Mouse (Mus musculus): Measurements from ENCODE around the gene Pygo1.

Pygo1 gene

GRCm38 (mm10) chr9:72925021-72925934, at the start of gene Pygo1:
Gene Pygo1 (plus strand): TSS chr9:72925645.
- DNase-seq = peak; percentile 69 to 74

- DNase-seq = no peak
These were observed 49.6 kb upstream of the Pygo1 start for GRCm38 (mm10) chr9:72875878-72876277.

- no peak for DNase-seq
These were observed 47.5 kb upstream of the Pygo1 start for GRCm38 (mm10) chr9:72877905-72878304.

- DNase-seq = no peak
These were observed 46.8 kb upstream of the Pygo1 start for GRCm38 (mm10) chr9:72878656-72879055.

- no peak for DNase-seq
These were observed 45.8 kb upstream of the Pygo1 start for GRCm38 (mm10) chr9:72879601-72880000.

DNA sequence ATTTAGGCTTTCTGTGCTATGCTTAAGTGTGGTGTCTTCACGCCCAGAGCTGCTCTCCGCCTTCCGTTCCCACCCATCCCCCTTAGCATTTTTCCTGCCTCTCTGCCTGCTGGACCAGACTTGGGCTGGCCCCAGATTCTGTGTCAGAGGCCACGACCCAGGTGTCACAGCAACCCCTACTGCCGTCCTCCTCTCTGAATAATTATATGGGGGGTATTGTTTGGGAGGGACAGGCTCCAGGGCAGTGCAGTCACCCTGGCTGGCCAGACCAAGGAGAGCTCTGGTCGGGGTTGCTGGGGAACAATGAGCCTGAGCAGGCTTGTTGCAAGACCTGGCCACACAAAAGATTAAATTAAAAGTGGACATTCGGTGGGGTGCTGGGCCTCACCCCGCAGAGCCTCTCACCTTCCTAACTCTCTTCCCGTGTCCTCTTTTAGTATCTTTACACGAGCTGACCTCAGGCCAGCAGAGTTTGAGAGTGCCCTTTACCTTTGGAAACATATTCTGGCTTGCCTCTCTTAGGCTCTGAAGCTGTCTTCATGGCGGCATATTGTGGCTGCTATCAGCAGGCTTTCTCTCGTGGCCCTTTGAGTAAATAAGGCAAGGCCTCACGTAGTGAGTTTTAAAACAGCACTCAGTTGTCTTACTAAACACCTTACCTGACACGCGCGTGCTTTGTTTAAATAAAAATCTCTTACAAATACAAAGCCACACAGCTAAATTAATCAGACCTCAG, 45.1 kb upstream of the Pygo1 start:
- peak; percentile 22 to 32 for DNase-seq

DNA sequence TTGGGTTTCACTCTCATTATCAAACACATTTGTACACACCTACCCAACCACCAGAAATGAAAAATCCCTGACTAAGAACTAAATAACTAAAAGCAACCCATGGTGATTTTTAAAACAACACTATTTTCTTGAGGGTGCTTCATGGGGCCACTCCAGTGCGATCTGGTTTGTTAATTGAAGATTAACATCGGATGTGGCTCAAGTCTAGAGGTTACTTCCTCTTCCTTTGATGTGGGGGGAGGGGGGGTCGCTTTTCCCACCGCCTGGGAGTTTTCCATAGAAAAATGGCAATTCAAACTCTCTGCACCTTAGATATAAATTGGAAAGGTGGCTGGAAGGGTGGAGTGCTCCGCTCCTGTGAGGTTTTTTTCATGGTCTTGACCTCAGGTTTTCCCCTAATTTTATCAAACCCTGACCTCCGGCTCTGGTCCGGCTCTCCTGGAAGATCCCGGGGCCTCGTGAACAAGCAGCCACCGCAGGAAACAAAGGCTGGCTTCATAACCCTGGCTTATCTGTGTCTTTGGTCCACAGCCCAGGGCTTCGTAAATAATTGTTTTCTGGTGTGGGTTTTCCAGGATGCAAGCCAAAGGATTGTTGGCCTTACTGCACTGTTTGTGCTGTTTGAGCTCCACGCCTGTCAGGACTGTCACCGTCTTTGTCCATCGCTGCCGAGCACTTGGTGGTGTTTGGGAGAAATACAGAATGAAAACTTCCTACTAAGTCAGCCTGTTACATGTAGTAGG, 44.2 kb upstream of the Pygo1 start:
- DNase-seq = peak; percentile 77 to 78

DNA sequence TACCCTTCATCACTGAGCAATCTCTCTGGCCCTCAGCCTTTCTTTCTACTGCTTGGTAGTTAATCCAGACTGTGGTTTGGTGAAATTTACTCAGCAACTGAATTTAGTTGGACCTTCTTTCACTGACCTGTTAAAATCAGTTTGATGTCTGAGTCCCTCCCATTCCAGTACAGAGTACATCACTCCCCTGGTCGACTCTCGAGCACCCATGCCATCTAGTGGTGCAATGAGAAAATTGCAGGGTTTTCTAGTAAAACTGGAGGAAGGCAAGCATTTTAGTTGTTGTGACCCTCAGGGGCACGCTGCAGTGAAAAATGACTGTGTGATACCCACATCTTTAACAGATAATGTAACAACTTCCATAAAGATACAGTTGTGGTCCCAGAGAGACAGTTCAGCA, 41.5 kb upstream of the Pygo1 start:
- DNase-seq = peak; percentile 73 to 79

DNA sequence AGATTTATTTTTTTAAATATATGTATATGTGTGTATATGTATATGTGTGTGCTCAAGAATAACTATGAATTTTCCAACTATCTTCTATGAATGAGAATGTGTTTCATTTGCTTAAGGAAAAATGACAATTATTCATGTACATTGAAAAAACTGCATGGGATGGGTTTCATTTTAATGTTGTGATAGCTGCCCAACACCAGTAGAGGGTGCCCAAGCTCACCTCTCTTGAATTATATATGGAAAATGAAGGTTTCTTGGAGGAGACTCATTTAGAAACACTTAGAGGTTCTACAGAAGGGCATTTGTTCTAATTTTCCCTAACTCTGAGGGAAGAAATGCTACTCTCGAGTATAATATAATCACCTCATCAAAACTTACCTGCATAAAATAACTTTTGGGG, 35.7 kb upstream of the Pygo1 start:
- peak; percentile 39 to 49 for DNase-seq

- DNase-seq = no peak
These were observed 34.9 kb upstream of the Pygo1 start for GRCm38 (mm10) chr9:72890499-72891085.

DNA sequence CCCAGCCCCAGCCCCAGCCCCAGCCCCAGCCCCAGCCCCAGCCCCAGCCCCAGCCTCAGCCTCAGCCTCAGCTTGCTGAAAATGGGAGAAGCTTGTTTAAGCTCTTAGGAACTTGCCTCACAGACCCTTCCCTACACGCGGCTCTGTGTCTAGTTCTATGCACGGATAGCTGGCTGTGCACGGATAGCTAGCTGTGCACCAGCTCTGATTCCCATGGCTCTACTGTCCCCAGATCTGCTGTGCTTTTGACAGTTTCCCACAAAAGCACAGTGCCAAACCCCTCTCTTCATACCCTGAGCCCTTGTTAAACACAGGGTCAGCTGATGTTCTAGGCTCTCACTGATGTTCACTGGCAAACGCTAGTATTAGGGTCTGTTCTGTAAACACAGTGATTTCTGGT, 32.7 kb upstream of the Pygo1 start:
- DNase-seq = peak; percentile 27 to 55

DNA sequence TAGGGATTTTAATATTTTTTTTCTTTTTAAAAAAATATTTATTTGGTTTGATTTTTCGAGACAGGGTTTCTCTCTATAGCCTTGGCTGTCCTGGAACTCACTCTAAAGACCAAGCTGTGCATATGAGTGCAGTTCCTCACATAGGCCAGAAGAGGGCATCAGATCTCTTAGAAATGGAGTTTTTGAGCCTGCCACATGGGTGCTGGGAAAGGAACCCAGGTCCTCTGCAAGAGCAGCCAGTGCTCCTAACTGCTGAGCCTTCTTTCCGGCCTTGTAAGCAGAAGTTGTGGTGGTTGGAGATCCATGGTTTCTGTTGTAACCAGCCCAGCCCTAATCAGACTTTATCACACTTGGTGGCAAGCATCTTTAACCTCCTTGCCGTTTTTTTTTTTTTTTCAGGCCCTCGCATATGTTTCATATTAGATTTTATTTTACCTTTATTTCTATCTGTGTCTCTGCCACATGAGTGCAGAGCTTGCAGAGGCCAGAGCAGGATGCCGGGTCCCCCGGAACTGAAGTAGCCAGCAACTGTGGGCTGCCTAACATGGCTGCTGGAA, 30.6 kb upstream of the Pygo1 start:
- DNase-seq = no peak

DNA sequence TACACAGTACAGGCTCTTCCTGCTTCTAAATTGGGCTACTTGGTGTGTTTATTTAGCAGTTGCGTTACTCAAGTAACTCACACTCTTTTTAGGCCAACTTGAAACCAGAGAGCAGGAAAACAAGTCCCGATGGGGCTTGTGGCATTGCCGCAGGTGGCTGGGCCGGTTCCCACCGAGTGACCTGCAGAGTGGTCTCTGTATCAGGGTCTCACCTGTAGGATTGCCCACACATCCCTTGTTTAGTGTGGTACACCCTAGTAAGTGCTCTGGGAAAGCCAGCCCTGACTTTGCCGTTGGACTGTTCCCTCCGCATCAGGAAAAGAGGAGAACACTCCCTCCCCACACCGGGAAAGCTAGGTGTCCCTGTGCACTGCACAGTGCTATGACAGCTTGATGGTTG, 23.4 kb upstream of the Pygo1 start:
- DNase-seq = no peak

GRCm38 (mm10) chr9:72902611-72903010, 22.8 kb upstream of the Pygo1 start:
- DNase-seq = no peak

DNA sequence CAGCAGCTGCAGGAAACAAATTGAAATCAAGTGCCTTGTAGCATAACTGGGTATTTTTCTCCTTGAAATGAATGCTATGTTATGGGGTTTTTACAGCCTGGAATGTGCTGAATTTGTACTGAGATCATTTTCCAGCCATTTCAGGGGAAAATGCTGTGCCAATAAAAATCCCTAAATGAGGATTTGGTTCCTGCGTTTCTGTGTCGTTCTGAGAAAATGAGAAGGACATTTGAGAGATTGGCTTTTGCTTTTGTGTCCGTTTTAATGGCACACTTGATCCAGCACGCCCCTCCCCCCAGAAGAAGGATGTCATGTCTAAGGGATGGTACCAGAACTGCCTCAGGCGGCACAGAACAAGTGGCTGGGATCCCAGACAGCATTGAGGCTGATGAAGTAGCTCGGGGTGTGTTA, 18.7 kb upstream of the Pygo1 start:
- peak; percentile 20 to 34 for DNase-seq

DNA sequence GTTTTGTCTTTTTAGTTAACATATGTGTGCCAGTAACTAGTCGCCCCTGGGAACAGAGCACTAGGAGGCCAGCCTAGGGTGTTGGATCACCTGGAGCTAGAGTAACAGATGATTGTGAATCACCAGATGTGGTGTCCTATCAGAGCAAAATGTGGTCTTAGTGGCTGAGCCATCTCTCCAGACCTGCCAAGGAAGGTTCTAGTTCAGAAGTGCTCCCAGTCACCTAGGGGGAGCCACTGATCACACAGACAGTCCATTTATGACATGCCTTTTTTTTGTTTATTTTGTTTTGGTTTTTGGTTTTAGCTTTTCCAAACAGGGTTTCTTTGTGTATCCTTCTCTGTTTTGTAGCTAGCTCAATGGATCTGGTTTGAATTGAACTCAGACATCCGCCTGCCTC, 14.1 kb upstream of the Pygo1 start:
- DNase-seq = no peak

GRCm38 (mm10) chr9:72913551-72913950, 11.9 kb upstream of the Pygo1 start:
- no peak for DNase-seq

- DNase-seq = no peak
These were observed 9.7 kb upstream of the Pygo1 start for GRCm38 (mm10) chr9:72915728-72916127.

DNA sequence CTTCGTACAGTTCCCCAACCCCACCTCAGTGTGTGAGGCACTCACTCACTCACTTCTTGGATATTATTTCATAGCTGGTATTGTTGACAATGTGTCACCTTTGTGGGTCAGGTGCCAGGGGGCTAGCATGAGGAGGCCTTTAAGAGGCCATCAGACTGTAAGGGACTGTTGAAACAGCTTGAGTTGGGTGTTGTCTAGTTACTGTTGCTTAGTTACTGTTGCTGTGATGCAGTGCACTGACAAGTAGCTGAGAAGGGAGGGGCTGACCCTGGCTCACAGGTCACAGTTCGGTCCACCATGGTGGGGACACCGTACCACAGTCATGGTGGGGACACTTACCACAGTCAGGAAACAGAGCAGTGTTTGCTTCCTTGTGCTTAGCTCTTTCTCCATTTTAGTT, 2.4 kb upstream of the Pygo1 start:
- DNase-seq = no peak

DNA sequence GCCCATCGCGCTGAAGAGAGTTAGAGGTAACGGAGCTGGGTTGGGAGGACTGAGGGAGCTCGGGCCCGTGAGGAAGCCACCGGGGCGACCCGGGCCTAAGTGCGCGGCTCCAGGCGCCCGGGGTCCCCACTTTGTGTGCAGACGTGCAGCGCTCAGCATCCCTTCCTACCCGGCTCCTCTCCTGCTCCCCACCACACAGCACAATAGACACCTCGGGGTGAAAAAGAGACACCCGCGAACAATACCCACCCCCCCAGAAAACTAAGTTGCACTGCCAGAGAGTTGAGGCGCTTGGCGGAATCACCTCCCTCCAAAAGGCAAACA, 452 bp downstream of the Pygo1 start:
- DNase-seq = no peak

DNA sequence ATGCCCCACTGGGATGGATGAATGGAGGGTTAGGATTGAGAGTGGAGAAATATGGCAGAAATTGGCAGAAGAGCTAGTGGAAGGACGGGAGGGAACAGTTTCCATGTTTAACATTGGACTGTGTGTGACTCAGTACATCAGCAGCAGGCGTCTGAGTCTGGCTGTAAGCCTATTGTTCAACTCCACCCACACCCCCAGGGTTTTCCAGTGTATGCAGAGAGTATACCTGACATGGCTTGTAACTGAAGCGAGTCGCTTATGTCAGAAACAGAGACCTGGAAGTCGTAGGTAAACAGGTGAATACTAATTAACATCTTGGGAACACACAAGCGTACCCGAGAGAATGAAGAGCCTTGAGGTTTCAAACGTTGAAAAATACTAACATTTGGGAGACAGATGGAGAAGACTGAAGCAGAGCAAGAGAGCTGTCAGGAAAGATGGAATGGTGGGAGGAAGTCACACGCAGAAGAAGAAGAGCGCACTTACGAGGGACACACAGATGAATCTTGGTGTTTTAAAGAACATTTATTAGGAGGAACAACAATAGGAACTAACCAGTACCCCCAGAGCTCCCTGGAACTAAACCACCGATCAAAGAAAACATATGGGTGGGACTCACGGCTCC, 5.8 kb downstream of the Pygo1 start:
- no peak for DNase-seq

DNA sequence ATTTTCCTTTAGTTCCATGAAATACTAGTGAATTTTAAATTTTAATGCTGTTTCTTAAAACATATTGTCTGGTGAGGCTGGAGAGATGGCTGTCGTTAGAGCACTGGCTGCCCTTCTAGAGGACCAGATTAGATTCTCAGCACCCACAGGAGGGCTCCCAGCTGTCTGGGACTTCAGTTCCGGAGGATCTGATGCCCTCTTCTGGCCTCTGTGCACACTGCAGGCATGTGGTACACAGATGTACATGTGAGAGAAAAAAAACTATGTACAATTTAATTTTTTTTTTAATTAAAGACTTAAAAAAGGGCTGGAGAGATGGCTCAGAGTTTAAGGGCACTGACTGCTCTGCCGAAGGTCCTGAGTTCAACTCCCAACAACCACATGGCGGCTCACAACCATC, 9.9 kb downstream of the Pygo1 start:
- DNase-seq = peak; percentile 36 to 42

Measured in cerebellum, postnatal 10 days (tissue).